Mouse (Mus musculus): Measurements from ENCODE around the gene Sipa1l2. TPM values are rescaled to one million over a fixed set of nuclear protein-coding genes. Genes with fewer than 3 reads are reported as not detected.

The Sipa1l2 gene
- polyA plus RNA-seq, 1 experiment from 2014 or later: 32.8 TPM

DNA sequence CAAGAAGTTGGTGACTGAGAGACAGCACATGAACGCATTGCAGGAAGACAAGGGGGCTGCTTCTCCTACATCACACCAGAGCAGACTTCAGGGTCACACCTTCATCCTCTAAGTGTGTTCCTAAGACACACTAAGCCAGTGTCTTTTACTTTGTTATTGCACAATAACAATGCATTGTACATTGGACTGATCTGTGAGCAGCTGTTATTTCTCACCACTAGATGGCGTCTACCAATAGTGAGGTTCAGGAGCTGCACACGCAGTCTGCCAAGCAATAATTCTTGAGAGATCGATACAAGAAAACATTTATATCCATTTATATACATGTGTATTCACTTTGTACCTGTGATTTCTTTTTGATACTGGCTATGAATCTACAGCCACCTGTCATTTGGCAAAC lies 4.7 kb upstream of the Sipa1l2 start:
- Histone ChIP-seq H3K27ac (ENCODE audit: poor library complexity, severe bottlenecking) (no peak overlapping the region), H3K4me2 (no peak overlapping the region), H3K27me3 (replicated peaks) (no peaks in the 10 kb centered on the region)

GRCm38 (mm10) chr8:125572246-125572645 lies 2.6 kb upstream of the Sipa1l2 start:
- no peak for ATAC-seq (ENCODE audit: insufficient number of reproducible peaks, low FRiP score)
- no peak overlapping the region for H3K9ac ChIP-seq
- no peaks in the 10 kb centered on the region for H3K27me3 ChIP-seq (replicated peaks)
- no peaks in the 10 kb centered on the region; the same call in 1 of the 2 replicates for H3K9me3 ChIP-seq (replicated peaks)
- no peak overlapping the region for H3K27ac ChIP-seq (ENCODE audit: poor library complexity, severe bottlenecking)
- peaks cover 17% of the 10 kb centered on the region for H3K4me1 ChIP-seq (replicated peaks)
- no peaks in the 10 kb centered on the region for H3K36me3 ChIP-seq
- H3K4me2 ChIP-seq: no peak overlapping the region
- 94% methylated on average over 4 of the region's 4 CpGs for WGBS
- no peak overlapping the region for H3K4me3 ChIP-seq

More for the DNA sequence above, 4.7 kb upstream of the Sipa1l2 start:
- no peak for ATAC-seq (ENCODE audit: insufficient number of reproducible peaks, low FRiP score)
- WGBS: 37% methylated on average over 4 of the region's 4 CpGs
- Histone ChIP-seq H3K9me3 (replicated peaks) (peaks cover 10% of the 10 kb centered on the region), H3K4me3 (no peak overlapping the region), H3K4me1 (replicated peaks) (peaks cover 7% of the 10 kb centered on the region), H3K36me3 (no peaks in the 10 kb centered on the region), H3K9ac (no peak overlapping the region)

DNA sequence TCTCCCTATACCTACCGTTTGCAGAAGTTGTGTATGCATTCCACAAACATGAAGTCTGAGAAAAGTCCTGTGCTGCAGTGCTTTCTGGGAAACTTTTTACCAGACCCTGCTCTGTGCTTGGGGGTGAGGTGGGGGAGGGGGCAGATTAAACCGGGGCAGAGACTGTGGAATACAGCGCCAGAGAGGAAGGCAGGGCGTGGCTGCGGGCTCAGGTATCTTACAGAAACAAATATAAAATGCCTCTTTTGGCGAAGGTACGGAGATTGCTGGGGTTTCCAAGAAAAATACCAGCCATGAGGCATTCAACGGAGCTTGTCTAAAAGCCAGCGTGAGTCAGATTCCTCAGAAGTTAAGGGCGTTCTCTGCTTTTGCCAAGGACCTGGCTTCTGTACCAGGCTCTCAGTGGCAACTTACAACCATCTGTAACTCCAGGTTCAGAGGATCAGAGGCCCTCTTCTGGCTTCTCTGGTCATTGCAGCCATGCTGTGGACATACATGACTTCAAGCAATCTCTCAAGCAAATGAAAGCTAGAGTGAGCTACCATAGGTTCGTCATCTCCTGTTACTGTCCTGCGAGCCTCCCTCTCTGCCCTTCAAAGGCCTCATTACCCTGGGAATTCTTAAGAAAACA lies 1.3 kb upstream of the Sipa1l2 start:
- Histone ChIP-seq H3K4me1 (replicated peaks) (peaks cover 29% of the 10 kb centered on the region), H3K36me3 (no peaks in the 10 kb centered on the region), H3K27me3 (replicated peaks) (no peaks in the 10 kb centered on the region), H3K4me2 (peak overlapping the region; percentile 86), H3K9ac (no peak overlapping the region), H3K9me3 (replicated peaks) (no peaks in the 10 kb centered on the region; the same call in 1 of the 2 replicates), H3K27ac (ENCODE audit: poor library complexity, severe bottlenecking) (no peak overlapping the region), H3K4me3 (no peak overlapping the region)
- no peak for ATAC-seq (ENCODE audit: insufficient number of reproducible peaks, low FRiP score)
- WGBS: 71% methylated on average over 12 of the region's 12 CpGs

DNA sequence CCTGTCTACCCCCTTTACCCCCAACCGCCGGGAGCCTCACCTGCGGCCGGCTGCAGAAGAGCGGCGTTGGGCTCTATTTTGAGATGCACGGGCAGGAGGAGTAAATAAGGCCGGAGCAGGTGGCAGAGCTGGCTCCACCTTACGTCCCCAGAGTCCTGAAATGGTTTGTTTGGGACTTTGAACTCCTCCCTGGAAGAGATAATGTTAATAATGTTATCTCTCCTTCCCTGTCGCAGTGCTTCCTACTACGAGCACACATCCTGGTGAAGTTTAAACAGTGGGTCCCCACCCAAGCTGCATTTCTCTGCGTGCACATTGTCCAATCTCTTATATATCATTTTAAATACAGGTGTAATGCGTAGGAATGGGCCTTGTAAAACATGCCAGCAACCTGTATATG lies 781 bp upstream of the Sipa1l2 start:
- ATAC-seq (ENCODE audit: insufficient number of reproducible peaks, low FRiP score): no peak
- Histone ChIP-seq H3K4me2 (peak overlapping the region; percentile 86), H3K9ac (peak overlapping the region; percentile 73), H3K9me3 (replicated peaks) (no peaks in the 10 kb centered on the region; the same call in 1 of the 2 replicates), H3K36me3 (no peaks in the 10 kb centered on the region), H3K27ac (ENCODE audit: poor library complexity, severe bottlenecking) (peak overlapping the region; percentile 52; the same call in 1 of the 2 replicates), H3K4me3 (peak overlapping the region; percentile 79), H3K27me3 (replicated peaks) (no peaks in the 10 kb centered on the region), H3K4me1 (replicated peaks) (peaks cover 32% of the 10 kb centered on the region)
- 8% methylated on average over 13 of the region's 13 CpGs for WGBS

GRCm38 (mm10) chr8:125568851-125569532 lies 616 bp downstream of the Sipa1l2 start:
- H3K4me3 ChIP-seq: peak overlapping the region; percentile 79
- ATAC-seq (ENCODE audit: insufficient number of reproducible peaks, low FRiP score): no peak
- peak overlapping the region; percentile 86 for H3K4me2 ChIP-seq
- no peaks in the 10 kb centered on the region; the same call in 1 of the 2 replicates for H3K9me3 ChIP-seq (replicated peaks)
- peak overlapping the region; percentile 63; the same call in 1 of the 2 replicates for H3K27ac ChIP-seq (ENCODE audit: poor library complexity, severe bottlenecking)
- no peaks in the 10 kb centered on the region for H3K36me3 ChIP-seq
- H3K27me3 ChIP-seq (replicated peaks): no peaks in the 10 kb centered on the region
- under 1% methylated on average over 39 of the region's 39 CpGs for WGBS
- H3K9ac ChIP-seq: peak overlapping the region; percentile 92
- H3K4me1 ChIP-seq (replicated peaks): peaks cover 42% of the 10 kb centered on the region

GRCm38 (mm10) chr8:125568421-125568850 lies 1.2 kb downstream of the Sipa1l2 start:
- H3K27ac ChIP-seq (ENCODE audit: poor library complexity, severe bottlenecking): no peak overlapping the region

GRCm38 (mm10) chr8:125567569-125567968 lies 2.0 kb downstream of the Sipa1l2 start:
- no peaks in the 10 kb centered on the region; the same call in 1 of the 2 replicates for H3K9me3 ChIP-seq (replicated peaks)
- H3K4me3 ChIP-seq: peak overlapping the region; percentile 79
- no peak for ATAC-seq (ENCODE audit: insufficient number of reproducible peaks, low FRiP score)
- no peaks in the 10 kb centered on the region for H3K27me3 ChIP-seq (replicated peaks)
- H3K4me2 ChIP-seq: peak overlapping the region; percentile 86
- H3K36me3 ChIP-seq: no peaks in the 10 kb centered on the region
- H3K27ac ChIP-seq (ENCODE audit: poor library complexity, severe bottlenecking): no peak overlapping the region
- H3K4me1 ChIP-seq (replicated peaks): peaks cover 56% of the 10 kb centered on the region
- 51% methylated on average over 7 of the region's 7 CpGs for WGBS
- no peak overlapping the region; the same call in 1 of the 2 replicates for H3K9ac ChIP-seq

More at GRCm38 (mm10) chr8:125568421-125568850, 1.2 kb downstream of the Sipa1l2 start:
- Histone ChIP-seq H3K9me3 (replicated peaks) (no peaks in the 10 kb centered on the region; the same call in 1 of the 2 replicates), H3K27me3 (replicated peaks) (no peaks in the 10 kb centered on the region), H3K36me3 (no peaks in the 10 kb centered on the region), H3K4me1 (replicated peaks) (peaks cover 47% of the 10 kb centered on the region), H3K4me3 (peak overlapping the region; percentile 79), H3K9ac (peak overlapping the region; percentile 62), H3K4me2 (peak overlapping the region; percentile 86)
- ATAC-seq (ENCODE audit: insufficient number of reproducible peaks, low FRiP score): no peak
- under 1% methylated on average over 14 of the region's 14 CpGs for WGBS

GRCm38 (mm10) chr8:125562878-125563277 lies 6.7 kb downstream of the Sipa1l2 start:
- H3K4me3 ChIP-seq: no peak overlapping the region
- ATAC-seq (ENCODE audit: insufficient number of reproducible peaks, low FRiP score): no peak
- no peaks in the 10 kb centered on the region for H3K27me3 ChIP-seq (replicated peaks)
- no peak overlapping the region for H3K9ac ChIP-seq
- 75% methylated on average over 8 of the region's 8 CpGs for WGBS
- H3K4me1 ChIP-seq (replicated peaks): peaks cover 89% of the 10 kb centered on the region
- no peaks in the 10 kb centered on the region for H3K9me3 ChIP-seq (replicated peaks)
- no peak overlapping the region for H3K27ac ChIP-seq (ENCODE audit: poor library complexity, severe bottlenecking)
- no peaks in the 10 kb centered on the region for H3K36me3 ChIP-seq
- H3K4me2 ChIP-seq: no peak overlapping the region

GRCm38 (mm10) chr8:125560825-125561490 lies 8.7 kb downstream of the Sipa1l2 start:
- H3K9ac ChIP-seq: peak overlapping the region; percentile 52; the same call in 1 of the 2 replicates
- peak overlapping the region; percentile 15; the same call in 1 of the 2 replicates for H3K27ac ChIP-seq (ENCODE audit: poor library complexity, severe bottlenecking)

DNA sequence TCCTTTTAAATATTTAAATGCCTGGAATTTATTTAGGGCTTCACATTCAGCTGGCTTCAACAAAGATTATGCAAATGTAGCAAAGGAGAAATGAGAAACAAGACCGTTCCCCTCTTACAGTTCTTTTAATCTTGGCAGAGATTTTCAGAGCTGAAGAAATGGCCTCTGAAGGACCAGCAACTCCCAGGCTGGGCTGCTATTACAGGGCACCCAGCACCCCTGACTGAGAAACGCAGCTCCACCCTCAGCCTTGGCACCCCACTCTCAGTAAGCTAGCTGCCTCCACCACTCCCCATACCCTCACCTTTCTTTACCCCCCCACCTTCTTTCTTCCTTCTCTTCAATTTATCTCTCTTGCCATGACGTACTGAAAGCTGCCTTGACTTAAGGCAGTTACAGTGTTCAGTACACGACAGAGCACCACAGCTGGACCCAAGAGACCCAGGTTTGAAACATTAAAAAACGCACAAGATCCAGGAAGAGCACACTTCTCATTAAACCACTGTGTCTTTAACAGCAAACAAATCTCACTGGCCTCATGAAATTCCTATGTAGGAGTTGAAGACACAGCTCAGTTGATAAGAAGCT lies 10.4 kb downstream of the Sipa1l2 start:
- peak overlapping the region; percentile 3; the same call in 1 of the 2 replicates for H3K4me3 ChIP-seq
- H3K36me3 ChIP-seq: no peaks in the 10 kb centered on the region
- no peaks in the 10 kb centered on the region for H3K27me3 ChIP-seq (replicated peaks)
- H3K9ac ChIP-seq: peak overlapping the region; percentile 73
- peak overlapping the region; percentile 98 for H3K27ac ChIP-seq (ENCODE audit: poor library complexity, severe bottlenecking)
- H3K4me1 ChIP-seq (replicated peaks): peaks cover 96% of the 10 kb centered on the region
- no peak for ATAC-seq (ENCODE audit: insufficient number of reproducible peaks, low FRiP score)
- whole genome bisulfite sequencing: 47% methylated on average over 5 of the region's 5 CpGs
- no peaks in the 10 kb centered on the region for H3K9me3 ChIP-seq (replicated peaks)
- peak overlapping the region; percentile 64 for H3K4me2 ChIP-seq

More at GRCm38 (mm10) chr8:125560825-125561490, 8.7 kb downstream of the Sipa1l2 start:
- Histone ChIP-seq H3K4me1 (replicated peaks) (peaks cover 91% of the 10 kb centered on the region), H3K4me3 (no peak overlapping the region), H3K9me3 (replicated peaks) (no peaks in the 10 kb centered on the region), H3K4me2 (no peak overlapping the region), H3K27me3 (replicated peaks) (no peaks in the 10 kb centered on the region), H3K36me3 (no peaks in the 10 kb centered on the region)
- 52% methylated on average over 11 of the region's 11 CpGs for whole genome bisulfite sequencing
- ATAC-seq (ENCODE audit: insufficient number of reproducible peaks, low FRiP score): no peak
